Mouse (Mus musculus) testis, adult 2 months (tissue): ENCODE measurements around the gene Unc45a. TPM values are rescaled to one million over a fixed set of nuclear protein-coding genes. Genes with fewer than 3 reads are reported as not detected.
A peak's percentile ranks its signal among the peaks of the same experiment; 100 is the strongest.

Experiments used
- H3K27ac ChIP-seq: fragments of 200-500 bp; 2 replicates; pipeline ENCODE4 v1.5.1; 2012; ENCODE audit warnings: low read depth, low read length; ENCODE audit not compliant: control insufficient read depth, insufficient read depth
- H3K27me3 ChIP-seq: fragments of 200-500 bp; 2 replicates; pipeline ENCODE4 v1.6.1; 2012; ENCODE audit warnings: mild to moderate bottlenecking, low read length, moderate library complexity; ENCODE audit not compliant: control insufficient read depth, insufficient read depth
- H3K36me3 ChIP-seq: fragments of 200-500 bp; 2 replicates; pipeline ENCODE4 v1.6.1; 2012; ENCODE audit warnings: mild to moderate bottlenecking, low read length; ENCODE audit not compliant: control insufficient read depth, insufficient read depth
- H3K4me1 ChIP-seq: fragments of 200-500 bp; 2 replicates; pipeline ENCODE4 v1.6.1; 2012; ENCODE audit warnings: low read length; ENCODE audit not compliant: control insufficient read depth, insufficient read depth
- H3K4me3 ChIP-seq: fragments of 200-500 bp; 2 replicates; pipeline ENCODE4 v1.5.1; 2012; ENCODE audit warnings: low read depth, mild to moderate bottlenecking, low read length, moderate library complexity, mixed read lengths; ENCODE audit not compliant: control insufficient read depth
- CTCF ChIP-seq: fragments of 200-500 bp; IDR thresholded peaks from 2 replicates; pipeline ENCODE4 v1.5.1; 2012; ENCODE audit warnings: low read depth, mild to moderate bottlenecking, inconsistent platforms, low read length, moderate library complexity; ENCODE audit not compliant: control insufficient read depth, insufficient read depth, insufficient replicate concordance
- POLR2A ChIP-seq: fragments of 200-500 bp; IDR thresholded peaks from 2 replicates; pipeline ENCODE4 v1.6.1; 2012; ENCODE audit warnings: low read depth, mild to moderate bottlenecking, inconsistent platforms, low read length, moderate library complexity; ENCODE audit not compliant: control insufficient read depth
- polyA plus RNA-seq: library from polyadenylated mRNA; depleted of rRNA; stranded (reverse); fragments of >200 nt; gene quantifications from 2 replicates; pipeline ENCODE4 v1.2.3, GENCODE M21; 2012

Unc45a gene
- polyA plus RNA-seq, 1 experiment: 9.4 TPM

GRCm38 (mm10) chr7:80324043-80324815 is 16.6 kb downstream of the Unc45a start, which contains the start of gene Rccd1:
Gene Rccd1, minus strand, starts transcription at chr7:80324454.
- H3K27me3 ChIP-seq: no peaks in the 10 kb centered on the region
- TF ChIP-seq CTCF (no peak), POLR2A (peak; percentile 92)
- peak within 1 kb of the TSS; percentile 99 for H3K27ac ChIP-seq
- H3K36me3 ChIP-seq: 0 out of 2 replicates have a peak, but pooled peaks cover 1% of the 10 kb centered on the region
- peak within 1 kb of the TSS; percentile 98 for H3K4me3 ChIP-seq
- peaks cover 4% of the 10 kb centered on the region for H3K4me1 ChIP-seq

- TF ChIP-seq POLR2A (no peak), CTCF (no peak)
- H3K36me3 ChIP-seq: 0 out of 2 replicates have a peak, but pooled peaks cover 1% of the 10 kb centered on the region
- H3K4me3 ChIP-seq: no peak overlapping the region
- H3K4me1 ChIP-seq: peaks cover 4% of the 10 kb centered on the region
- H3K27ac ChIP-seq: no peak overlapping the region
- no peaks in the 10 kb centered on the region for H3K27me3 ChIP-seq
Observed at GRCm38 (mm10) chr7:80323336-80323735, 17.5 kb downstream of the Unc45a start.

- no peak for TF ChIP-seq POLR2A
- TF ChIP-seq CTCF: no peak
- Histone ChIP-seq H3K27me3 (no peaks in the 10 kb centered on the region), H3K4me1 (peaks cover under 1% of the 10 kb centered on the region; the same call in 1 of the 2 replicates), H3K27ac (no peak overlapping the region), H3K4me3 (peak overlapping the region; percentile 2), H3K36me3 (0 out of 2 replicates have a peak, but pooled peaks cover 1% of the 10 kb centered on the region)
Observed at GRCm38 (mm10) chr7:80319846-80320496, 20.8 kb downstream of the Unc45a start.

DNA sequence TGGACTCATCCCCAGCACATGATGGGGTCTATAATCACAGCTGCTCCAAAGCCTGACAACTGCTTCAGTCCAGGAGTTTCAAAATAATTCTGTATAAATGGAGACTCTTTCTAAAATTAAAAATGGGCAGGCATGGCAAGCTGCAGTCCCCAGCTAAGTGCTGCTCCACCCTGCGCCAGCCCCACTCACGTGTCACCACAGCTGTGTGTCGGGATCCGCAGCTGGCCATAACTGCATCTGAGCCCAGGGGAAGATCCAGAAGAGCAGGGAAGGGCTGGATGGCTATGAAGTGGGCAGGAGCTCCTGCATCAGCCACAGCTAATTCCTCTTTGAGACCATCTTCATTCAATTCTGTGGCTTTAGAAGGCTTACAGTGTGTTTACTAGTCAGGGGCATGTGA is 22.1 kb downstream of the Unc45a start:
- H3K27me3 ChIP-seq: no peaks in the 10 kb centered on the region
- no peak overlapping the region for H3K4me3 ChIP-seq
- TF ChIP-seq POLR2A: no peak
- TF ChIP-seq CTCF: no peak
- H3K36me3 ChIP-seq: 0 out of 2 replicates have a peak, but pooled peaks cover 1% of the 10 kb centered on the region
- no peaks in the 10 kb centered on the region; the same call in 1 of the 2 replicates for H3K4me1 ChIP-seq
- no peak overlapping the region for H3K27ac ChIP-seq

DNA sequence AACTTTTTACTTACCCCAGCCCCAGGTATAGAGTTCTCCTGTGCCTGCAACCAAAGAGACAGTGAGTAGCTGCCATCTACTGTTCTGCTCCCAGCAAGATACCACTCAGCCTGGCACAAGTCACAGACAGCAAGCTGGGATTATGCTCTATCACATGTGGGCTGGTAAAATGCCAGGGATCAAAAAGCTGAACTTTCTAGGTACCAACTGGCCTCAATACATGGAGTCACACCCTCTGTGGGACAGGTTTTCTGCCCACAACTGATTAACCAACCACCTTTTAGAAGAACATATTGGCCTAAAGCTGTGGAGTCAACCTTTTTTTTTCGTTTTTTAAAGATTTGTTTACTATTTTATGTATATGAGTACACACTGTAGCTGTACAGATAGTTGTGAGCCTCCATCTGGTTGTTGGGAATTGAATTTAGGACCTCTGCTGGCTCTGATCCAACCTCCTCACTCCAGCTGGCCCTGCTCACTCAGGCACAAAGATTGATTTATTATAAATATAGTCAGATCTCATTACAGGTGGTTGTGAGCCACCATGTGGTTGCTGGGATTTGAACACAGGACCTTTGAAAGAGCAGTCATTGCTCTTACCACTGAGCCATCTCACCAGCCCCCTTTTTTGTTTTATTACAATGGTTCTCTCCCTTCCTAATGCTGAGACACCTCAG is 23.2 kb downstream of the Unc45a start:
- TF ChIP-seq CTCF: no peak
- no peak for TF ChIP-seq POLR2A
- Histone ChIP-seq H3K4me3 (no peak overlapping the region), H3K27me3 (no peaks in the 10 kb centered on the region), H3K4me1 (no peaks in the 10 kb centered on the region; the same call in 1 of the 2 replicates), H3K27ac (no peak overlapping the region), H3K36me3 (0 out of 2 replicates have a peak, but pooled peaks cover 1% of the 10 kb centered on the region)

DNA sequence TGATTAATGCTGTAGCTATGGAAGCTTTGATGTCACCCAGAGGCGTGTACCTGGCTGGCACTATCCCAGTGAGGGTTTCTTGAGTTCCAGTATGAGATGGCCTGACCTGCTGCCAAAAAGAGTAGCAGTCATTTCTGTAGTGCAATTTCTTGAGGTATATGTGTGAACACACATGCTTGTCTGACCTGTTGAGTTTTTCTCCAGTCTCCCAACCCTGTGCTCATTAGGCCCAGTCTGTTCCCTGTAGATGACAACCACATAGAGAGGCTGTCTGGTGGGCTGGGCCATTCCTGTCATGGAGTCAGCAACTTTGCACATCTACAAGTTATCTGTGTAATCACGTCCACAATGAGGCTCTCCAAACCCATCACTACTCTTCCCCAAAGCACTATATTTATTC is 25.1 kb downstream of the Unc45a start:
- Histone ChIP-seq H3K27ac (no peak overlapping the region), H3K27me3 (no peaks in the 10 kb centered on the region), H3K4me3 (no peak overlapping the region), H3K4me1 (no peaks in the 10 kb centered on the region; the same call in 1 of the 2 replicates), H3K36me3 (peaks cover 2% of the 10 kb centered on the region; the same call in 1 of the 2 replicates)
- no peak for TF ChIP-seq POLR2A
- TF ChIP-seq CTCF: no peak

DNA sequence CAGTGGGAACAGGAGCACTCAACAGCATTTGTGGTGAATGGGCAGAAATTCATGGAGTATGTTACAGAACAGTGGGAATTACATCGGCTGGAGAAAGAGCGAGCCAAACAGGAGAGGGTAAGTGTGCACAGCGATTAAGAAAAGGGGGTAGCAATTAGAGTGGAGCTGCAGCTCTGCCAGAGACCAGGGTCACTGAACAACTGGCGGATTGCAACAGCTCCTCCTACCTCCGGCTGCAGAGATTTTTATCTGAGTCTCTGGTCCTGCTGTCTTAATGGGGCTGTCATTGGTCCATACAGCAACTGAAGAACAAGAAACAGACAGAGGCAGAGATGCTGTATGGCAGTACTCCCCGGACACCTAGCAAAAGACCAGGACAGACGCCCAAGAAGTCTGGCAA is 30.0 kb downstream of the Unc45a start:
- peaks cover 2% of the 10 kb centered on the region for H3K36me3 ChIP-seq
- H3K4me3 ChIP-seq: no peak overlapping the region
- H3K27me3 ChIP-seq: no peaks in the 10 kb centered on the region
- TF ChIP-seq CTCF (no peak), POLR2A (no peak)
- H3K27ac ChIP-seq: no peak overlapping the region
- H3K4me1 ChIP-seq: no peaks in the 10 kb centered on the region
